Mouse (Mus musculus) cerebellum, adult 2 months (tissue): ENCODE results near the gene Atl3. TPM values are rescaled to one million over a fixed set of nuclear protein-coding genes. Genes with fewer than 3 reads are reported as not detected.
A peak's percentile ranks its signal among the peaks of the same experiment; 100 is the strongest.
"Not testable (repeated sequence)": the region's sequence is repeated elsewhere in the genome, so short reads cannot be mapped to it uniquely, and the experiment has no call there.

Source experiments
- DNase-seq, 2 experiments: peaks; one replicate each; pipeline ENCODE4 v3.0.0; 2021
- H3K27ac ChIP-seq: fragments of 200-500 bp; 2 replicates; pipeline ENCODE4 v1.5.1; 2012; ENCODE audit warnings: low read length, control low read depth, inconsistent platforms; ENCODE audit not compliant: insufficient read depth
- H3K27me3 ChIP-seq: fragments of 200-500 bp; 2 replicates; pipeline ENCODE4 v1.6.1; 2012; ENCODE audit warnings: inconsistent platforms, mild to moderate bottlenecking, low read length, moderate library complexity; ENCODE audit not compliant: control insufficient read depth, insufficient read depth
- H3K4me1 ChIP-seq: fragments of 200-500 bp; 2 replicates; pipeline ENCODE4 v1.6.1; 2011; ENCODE audit warnings: low read length; ENCODE audit not compliant: control insufficient read depth, insufficient read depth
- H3K4me3 ChIP-seq: fragments of 200-500 bp; replicated peaks from 2 replicates; pipeline ENCODE3; 2011; ENCODE audit warnings: mild to moderate bottlenecking, low read depth, low read length, control low read depth; ENCODE audit not compliant: insufficient read depth
- CTCF ChIP-seq: fragments of 200-500 bp; IDR thresholded peaks from 2 replicates; pipeline ENCODE4 v1.5.1; 2011; ENCODE audit warnings: low read depth, mild to moderate bottlenecking, control low read depth, low read length, moderate library complexity, borderline replicate concordance; ENCODE audit not compliant: insufficient read depth
- POLR2A ChIP-seq: fragments of 200-500 bp; IDR thresholded peaks from 2 replicates; pipeline ENCODE4 v1.6.1; 2011; ENCODE audit warnings: low read length, control low read depth, borderline replicate concordance; ENCODE audit not compliant: insufficient read depth
- WGBS: fragments of 180-500 bp; shearing (Covaris S2); methylation state at CpG from one replicate; pipeline ENCODE4 v1.1.7; 2018; 5-methylcytosine and 5-hydroxymethylcytosine counted together
- polyA plus RNA-seq: library from polyadenylated mRNA; depleted of rRNA; stranded (reverse); fragments of >200 nt; gene quantifications from 2 replicates; pipeline ENCODE4 v1.2.3, GENCODE M21; 2012

The Atl3 gene
- polyA plus RNA-seq, 1 experiment = 18.1 TPM

- Histone ChIP-seq H3K27ac (no peak overlapping the region), H3K4me3 (no peak overlapping the region), H3K4me1 (no peaks in the 10 kb centered on the region), H3K27me3 (no peaks in the 10 kb centered on the region)
- no peak for DNase-seq
- TF ChIP-seq POLR2A = no peak
- 75% methylated on average over 6 of the region's 6 CpGs for WGBS
Measured at GRCm38 (mm10) chr19:7491960-7492359, 1.9 kb upstream of the Atl3 start.

GRCm38 (mm10) chr19:7492682-7493081 lies 1.2 kb upstream of the Atl3 start:
- Histone ChIP-seq H3K27me3 (no peaks in the 10 kb centered on the region), H3K4me1 (no peaks in the 10 kb centered on the region), H3K27ac (no peak overlapping the region), H3K4me3 (no peak overlapping the region)
- no peak for DNase-seq
- no peak for TF ChIP-seq POLR2A
- TF ChIP-seq CTCF = no peak
- WGBS = 94% methylated on average over 2 of the region's 2 CpGs

GRCm38 (mm10) chr19:7494187-7495015 lies 561 bp downstream of the Atl3 start:
- Histone ChIP-seq H3K4me1 (no peaks in the 10 kb centered on the region), H3K4me3 (peak overlapping the region; percentile 86), H3K27me3 (no peaks in the 10 kb centered on the region), H3K27ac (peak overlapping the region; percentile 90)
- TF ChIP-seq CTCF = no peak
- peak; percentile 69; the same call in 1 of the 2 replicates for TF ChIP-seq POLR2A
- DNase-seq = peak; percentile 97 to 99
- under 1% methylated on average over 84 of the region's 84 CpGs for WGBS

GRCm38 (mm10) chr19:7495221-7496038 lies 1.6 kb downstream of the Atl3 start:
- 29% methylated on average over 14 of the region's 14 CpGs for WGBS
- Histone ChIP-seq H3K4me3 (peak overlapping the region; percentile 86), H3K27me3 (no peaks in the 10 kb centered on the region), H3K27ac (no peak overlapping the region), H3K4me1 (no peaks in the 10 kb centered on the region)
- TF ChIP-seq CTCF = no peak
- TF ChIP-seq POLR2A = no peak
- DNase-seq = no peak

GRCm38 (mm10) chr19:7496070-7496469 lies 2.2 kb downstream of the Atl3 start:
- not testable (repeated sequence) for H3K4me1 ChIP-seq
- 61% methylated on average over 1 of the region's 1 CpGs for WGBS

GRCm38 (mm10) chr19:7498816-7499215 lies 5.0 kb downstream of the Atl3 start:
- Histone ChIP-seq H3K27me3 (no peaks in the 10 kb centered on the region; the same call in 1 of the 2 replicates), H3K4me3 (no peak overlapping the region), H3K27ac (no peak overlapping the region), H3K4me1 (no peaks in the 10 kb centered on the region)
- 91% methylated on average over 2 of the region's 2 CpGs for WGBS
- TF ChIP-seq CTCF (no peak), POLR2A (no peak)
- no peak for DNase-seq

More at GRCm38 (mm10) chr19:7496070-7496469, 2.2 kb downstream of the Atl3 start:
- H3K4me3 ChIP-seq, H3K27me3 ChIP-seq, DNase-seq, H3K27ac ChIP-seq: not testable (repeated sequence)

GRCm38 (mm10) chr19:7500701-7501100 lies 6.9 kb downstream of the Atl3 start:
- no peak overlapping the region for H3K27ac ChIP-seq
- H3K4me3 ChIP-seq = no peak overlapping the region
- no peaks in the 10 kb centered on the region for H3K4me1 ChIP-seq
- no peak for DNase-seq
- TF ChIP-seq POLR2A (no peak), CTCF (no peak)
- no peaks in the 10 kb centered on the region; the same call in 1 of the 2 replicates for H3K27me3 ChIP-seq
- WGBS = 90% methylated on average over 1 of the region's 1 CpGs

- 84% methylated on average over 2 of the region's 2 CpGs for WGBS
- no peak for DNase-seq
Measured at GRCm38 (mm10) chr19:7502432-7502831, 8.6 kb downstream of the Atl3 start.

More at GRCm38 (mm10) chr19:7502432-7502831, 8.6 kb downstream of the Atl3 start:
- Histone ChIP-seq H3K27ac (no peak overlapping the region), H3K27me3 (no peaks in the 10 kb centered on the region; the same call in 1 of the 2 replicates), H3K4me1 (no peaks in the 10 kb centered on the region), H3K4me3 (no peak overlapping the region)
- TF ChIP-seq CTCF (no peak), POLR2A (no peak)
